Mouse (Mus musculus) MEL (cell line): ENCODE measurements around the gene 9530003J23Rik. TPM values are rescaled to one million over a fixed set of nuclear protein-coding genes. Genes with fewer than 3 reads are reported as not detected.
"Not testable (repeated sequence)": the region's sequence is repeated elsewhere in the genome, so short reads cannot be mapped to it uniquely, and the experiment has no call there.

ENCODE experiments used
- DNase-seq: peaks from one replicate; pipeline ENCODE4 v3.0.0; 2011; ENCODE audit warnings: low read depth, low spot score
- H3K27ac ChIP-seq: 2 replicates; pipeline ENCODE4 v1.5.1; 2012; ENCODE audit warnings: low read depth, mild to moderate bottlenecking, control low read depth, low read length, moderate library complexity; ENCODE audit not compliant: control insufficient read depth
- H3K27me3 ChIP-seq, 2 experiments: fragments of 150-350 bp in 1 of 2; sonication (generic) in 1 of 2; 2 replicates each; pipeline ENCODE4 v1.6.1; 2012; ENCODE audit warnings: low read length in 2 of 2, mild to moderate bottlenecking in 2 of 2, improper control_type of control experiment in 1 of 2, moderate library complexity in 1 of 2; ENCODE audit not compliant: insufficient read depth in 2 of 2, control insufficient read depth in 1 of 2
- H3K36me3 ChIP-seq, 2 experiments: 2 replicates each; pipeline ENCODE4 v1.6.1; 2012 to 2014; ENCODE audit warnings: low read length in 2 of 2, improper control_type of control experiment in 1 of 2, inconsistent platforms in 1 of 2, mild to moderate bottlenecking in 1 of 2; ENCODE audit not compliant: insufficient read depth in 2 of 2, control insufficient read depth in 1 of 2
- H3K4me1 ChIP-seq, 2 experiments: fragments of 150-350 bp in 1 of 2; sonication (generic) in 1 of 2; 2 replicates each; pipeline ENCODE4 v1.6.1; 2012; ENCODE audit warnings: low read length in 2 of 2, improper control_type of control experiment in 1 of 2, mild to moderate bottlenecking in 1 of 2; ENCODE audit not compliant: insufficient read depth in 2 of 2, control insufficient read depth in 1 of 2
- H3K4me3 ChIP-seq, 2 experiments: fragments of 150-350 bp in 1 of 2; sonication (generic) in 1 of 2; 2 replicates each; pipeline ENCODE4 v1.5.1; 2012; ENCODE audit warnings: low read depth in 2 of 2, low read length in 2 of 2, mild to moderate bottlenecking in 2 of 2, moderate library complexity in 2 of 2, control low read depth in 1 of 2, improper control_type of control experiment in 1 of 2; ENCODE audit not compliant: control insufficient read depth in 1 of 2, insufficient read depth in 1 of 2
- H3K79me2 ChIP-seq: 2 replicates; pipeline ENCODE4 v1.6.1; 2012; ENCODE audit warnings: mild to moderate bottlenecking, low read length, moderate library complexity; ENCODE audit not compliant: control insufficient read depth, poor library complexity, insufficient read depth
- H3K9ac ChIP-seq: 2 replicates; pipeline ENCODE4 v1.6.1; 2012; ENCODE audit warnings: low read depth, mild to moderate bottlenecking, control low read depth, low read length, moderate library complexity; ENCODE audit not compliant: control insufficient read depth, poor library complexity, severe bottlenecking
- H3K9me3 ChIP-seq: fragments of 150-350 bp; sonication (generic); replicated peaks from 2 replicates; pipeline ENCODE4 v1.6.1; 2012; ENCODE audit warnings: mild to moderate bottlenecking, low read length, improper control_type of control experiment, moderate library complexity; ENCODE audit not compliant: insufficient read depth
- CHD2 ChIP-seq: IDR thresholded peaks from 2 replicates; pipeline ENCODE4 v1.6.1; 2011; ENCODE audit warnings: low read length, improper control_type of control experiment
- CTCF ChIP-seq, 3 experiments: IDR thresholded peaks in 2 of 3; conservative IDR thresholded peaks in 1 of 3; 2 replicates each; pipeline ENCODE4 v1.5.1; 2011 to 2012; ENCODE audit warnings: low read length in 3 of 3, low read depth in 2 of 3, mild to moderate bottlenecking in 2 of 3, improper control_type of control experiment in 1 of 3, inconsistent platforms in 1 of 3, mixed read lengths in 1 of 3, moderate library complexity in 1 of 3; ENCODE audit not compliant: control insufficient read depth in 1 of 3, insufficient read depth in 1 of 3, poor library complexity in 1 of 3, severe bottlenecking in 1 of 3
- ELF1 ChIP-seq: IDR thresholded peaks from 2 replicates; pipeline ENCODE4 v1.6.1; 2014; ENCODE audit warnings: low read depth, mild to moderate bottlenecking, inconsistent platforms, low read length, improper control_type of control experiment, moderate library complexity
- ETS1 ChIP-seq: IDR thresholded peaks from 2 replicates; pipeline ENCODE4 v1.6.1; 2012; ENCODE audit warnings: low read depth, mild to moderate bottlenecking, inconsistent platforms, low read length, improper control_type of control experiment, moderate library complexity
- GATA1 ChIP-seq: IDR thresholded peaks from 2 replicates; pipeline ENCODE4 v1.6.1; 2011; ENCODE audit warnings: low read depth, low read length, improper control_type of control experiment
- HCFC1 ChIP-seq: IDR thresholded peaks from 2 replicates; pipeline ENCODE4 v1.6.1; 2012; ENCODE audit warnings: low read depth, mild to moderate bottlenecking, inconsistent platforms, low read length, improper control_type of control experiment, moderate library complexity
- KAT2A ChIP-seq: conservative IDR thresholded peaks from 2 replicates; pipeline ENCODE4 v1.6.1; 2012; ENCODE audit warnings: low read depth, low read length, improper control_type of control experiment, inconsistent platforms
- MAFK ChIP-seq: IDR thresholded peaks from 2 replicates; pipeline ENCODE4 v1.6.1; 2011; ENCODE audit warnings: low read depth, mild to moderate bottlenecking, low read length, improper control_type of control experiment, borderline replicate concordance
- MXI1 ChIP-seq: IDR thresholded peaks from 2 replicates; pipeline ENCODE4 v1.6.1; 2011; ENCODE audit warnings: mild to moderate bottlenecking, low read depth, low read length, improper control_type of control experiment
- MYC ChIP-seq: IDR thresholded peaks from 2 replicates; pipeline ENCODE4 v1.6.1; 2011; ENCODE audit warnings: low read depth, mild to moderate bottlenecking, low read length, improper control_type of control experiment, moderate library complexity
- POLR2AphosphoS2 ChIP-seq: IDR thresholded peaks from 2 replicates; pipeline ENCODE4 v1.6.1; 2011; ENCODE audit warnings: low read length, improper control_type of control experiment
- POLR2AphosphoS5 ChIP-seq: IDR thresholded peaks from 2 replicates; pipeline ENCODE4 v1.6.1; 2012; ENCODE audit warnings: low read depth, borderline replicate concordance, mild to moderate bottlenecking, inconsistent platforms, low read length, moderate library complexity, mixed read lengths
- SMC3 ChIP-seq: IDR thresholded peaks from 2 replicates; pipeline ENCODE4 v1.6.1; 2011; ENCODE audit warnings: low read depth, low read length, improper control_type of control experiment
- TCF12 ChIP-seq: IDR thresholded peaks from 2 replicates; pipeline ENCODE4 v1.6.1; 2014; ENCODE audit warnings: low read depth, mild to moderate bottlenecking, inconsistent platforms, low read length, improper control_type of control experiment, moderate library complexity
- UBTF ChIP-seq: IDR thresholded peaks from 2 replicates; pipeline ENCODE4 v1.6.1; 2012; ENCODE audit warnings: low read depth, mild to moderate bottlenecking, inconsistent platforms, low read length, improper control_type of control experiment, moderate library complexity, borderline replicate concordance; ENCODE audit not compliant: insufficient read depth
- USF1 ChIP-seq: IDR thresholded peaks from 2 replicates; pipeline ENCODE4 v1.6.1; 2014; ENCODE audit warnings: low read depth, mild to moderate bottlenecking, inconsistent platforms, low read length, improper control_type of control experiment, moderate library complexity
- USF2 ChIP-seq, 2 experiments: IDR thresholded peaks; 2 replicates each; pipeline ENCODE4 v1.6.1; 2011 to 2012; ENCODE audit warnings: improper control_type of control experiment in 2 of 2, low read length in 2 of 2, borderline replicate concordance in 1 of 2, inconsistent platforms in 1 of 2, low read depth in 1 of 2, mild to moderate bottlenecking in 1 of 2; ENCODE audit not compliant: insufficient read depth in 1 of 2
- ZKSCAN1 ChIP-seq: IDR thresholded peaks from 2 replicates; pipeline ENCODE4 v1.6.1; 2012; ENCODE audit warnings: low read depth, mild to moderate bottlenecking, inconsistent platforms, low read length, improper control_type of control experiment, moderate library complexity
- polyA plus RNA-seq, 2 experiments: library from polyadenylated mRNA; stranded (reverse) in 1 of 2; unstranded in 1 of 2; fragments of >175 nt in 1 of 2; fragments of >200 nt in 1 of 2; gene quantifications; 2 replicates each; pipeline versions ENCODE4 v1.2.1 to v1.2.4; 2012; ENCODE audit warnings: low replicate concordance in 2 of 2, low read depth in 1 of 2; ENCODE audit not compliant: insufficient read length in 2 of 2, insufficient read depth in 1 of 2, missing spikeins in 1 of 2
- total RNA-seq: library from RNA; depleted of rRNA; stranded (reverse); fragments of 300-350 nt; gene quantifications from 2 replicates; pipeline ENCODE4 v1.2.3, GENCODE M21; 2012

9530003J23Rik gene
- total and polyA plus RNA-seq, 3 experiments: not detected

DNA sequence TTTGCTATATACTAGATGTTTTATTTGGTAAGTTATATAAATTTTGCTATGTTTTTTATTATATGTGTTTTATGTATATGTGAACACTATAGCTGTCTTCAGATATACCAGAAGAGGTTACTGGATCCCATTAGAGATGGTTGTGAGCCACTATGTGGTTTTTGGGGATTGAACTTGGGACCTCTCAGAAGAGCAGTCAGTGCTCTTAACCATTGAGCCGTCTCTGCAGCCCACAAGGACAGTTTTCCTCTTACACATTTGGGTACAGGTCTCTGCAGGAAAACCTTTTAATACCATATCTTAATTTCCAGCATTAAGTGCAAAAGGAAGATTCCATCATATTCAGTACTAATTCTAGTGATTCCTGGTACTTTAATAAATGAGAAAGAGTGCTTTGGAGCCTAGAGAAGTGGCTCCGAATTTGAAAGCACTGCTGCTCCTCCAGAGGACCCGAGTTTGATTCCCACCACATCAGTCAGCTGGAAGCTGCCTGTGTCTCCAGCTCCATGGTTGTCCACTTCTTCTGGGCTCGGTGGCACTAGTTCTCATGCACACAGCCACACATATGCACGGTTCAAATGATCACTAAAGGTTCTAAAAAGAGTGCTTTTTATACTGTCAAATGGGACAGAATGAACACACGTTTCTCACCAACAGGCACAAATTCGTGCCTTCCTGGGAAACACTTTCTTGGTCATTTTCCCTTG, 45.5 kb upstream of the 9530003J23Rik start:
- H3K27ac ChIP-seq: no peak overlapping the region
- no peak overlapping the region for H3K4me3 ChIP-seq
- no peaks in the 10 kb centered on the region for H3K36me3 ChIP-seq
- H3K27me3 ChIP-seq: peaks cover 4 to 7% of the 10 kb centered on the region in 2 experiments
- H3K9ac ChIP-seq: no peak overlapping the region
- no peaks in the 10 kb centered on the region for H3K4me1 ChIP-seq
- H3K9me3 ChIP-seq: no peaks in the 10 kb centered on the region
- H3K79me2 ChIP-seq: no peaks in the 10 kb centered on the region
- no peak for DNase-seq
- TF ChIP-seq HCFC1: no peak
- TF ChIP-seq SMC3: no peak
- no peak for TF ChIP-seq USF1
- TF ChIP-seq CHD2: no peak
- TF ChIP-seq ELF1: no peak
- TF ChIP-seq USF2 (IDR thresholded peaks at IDR 0.05; ENCODE audit: borderline replicate concordance in 1 of 2, insufficient read depth in 1 of 2, low read depth in 1 of 2, low read length in 2 of 2): no peak
- TF ChIP-seq KAT2A: no peak
- no peak for TF ChIP-seq MYC
- TF ChIP-seq GATA1: no peak
- TF ChIP-seq POLR2AphosphoS2: no peak
- no peak for TF ChIP-seq TCF12
- TF ChIP-seq MXI1: no peak
- TF ChIP-seq POLR2AphosphoS5: no peak
- no peak for TF ChIP-seq CTCF (IDR thresholded peaks at IDR 0.05 in 2 of 3, conservative IDR thresholded peaks at IDR 0.05 in 1 of 3; ENCODE audit: control insufficient read depth in 1 of 3, insufficient read depth in 1 of 3, low read depth in 2 of 3, low read length in 3 of 3, poor library complexity in 1 of 3, severe bottlenecking in 1 of 3)
- TF ChIP-seq ZKSCAN1: no peak
- no peak for TF ChIP-seq ETS1
- no peak for TF ChIP-seq UBTF
- TF ChIP-seq MAFK: no peak

DNA sequence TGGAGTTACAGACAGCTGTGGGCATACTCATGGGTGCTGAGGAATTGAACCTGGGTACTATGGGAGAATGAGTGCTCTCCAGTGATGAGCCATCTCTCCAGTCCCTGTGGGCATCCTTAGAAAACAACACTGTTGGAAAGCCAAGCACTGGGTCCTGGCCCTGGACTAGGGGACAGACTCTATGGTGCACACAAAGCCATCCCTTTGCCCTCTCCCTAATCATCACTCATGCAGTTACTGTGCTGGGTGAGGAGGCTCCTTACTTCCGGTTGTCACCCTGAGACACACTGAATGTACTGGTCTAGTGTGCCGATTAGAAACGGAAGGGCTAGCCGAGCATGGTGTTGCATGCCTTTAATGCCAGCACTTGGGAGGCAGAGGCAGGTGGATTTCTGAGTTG, 44.7 kb upstream of the 9530003J23Rik start:
- not testable (repeated sequence) for H3K27me3 ChIP-seq, H3K4me1 ChIP-seq, H3K27ac ChIP-seq, DNase-seq, H3K36me3 ChIP-seq, H3K79me2 ChIP-seq, H3K4me3 ChIP-seq, H3K9me3 ChIP-seq, H3K9ac ChIP-seq
